Mouse (Mus musculus) spleen, adult 18-20 months (tissue): Measurements from ENCODE around the gene Kcnh4.

Experiments used
- DNase-seq, 2 experiments: peaks; one replicate each; pipeline ENCODE4 v3.0.0; 2022; ENCODE audit warnings: mixed read lengths in 2 of 2

The Kcnh4 gene

GRCm38 (mm10) chr11:100729976-100730375, 29.8 kb downstream of the Kcnh4 start:
- no peak for DNase-seq

- DNase-seq = no peak
Measured at GRCm38 (mm10) chr11:100728601-100729000, 31.1 kb downstream of the Kcnh4 start.

GRCm38 (mm10) chr11:100727201-100727600, 32.5 kb downstream of the Kcnh4 start:
- DNase-seq = no peak

GRCm38 (mm10) chr11:100724919-100725512, 34.7 kb downstream of the Kcnh4 start:
- no peak for DNase-seq

- DNase-seq = no peak
Measured at GRCm38 (mm10) chr11:100722493-100723028, 37.2 kb downstream of the Kcnh4 start.

GRCm38 (mm10) chr11:100721776-100722492, 37.8 kb downstream of the Kcnh4 start:
- no peak for DNase-seq

GRCm38 (mm10) chr11:100721254-100721653, 38.5 kb downstream of the Kcnh4 start:
- DNase-seq = no peak

GRCm38 (mm10) chr11:100720345-100720744, 39.4 kb downstream of the Kcnh4 start:
- no peak for DNase-seq

- DNase-seq = no peak
Measured at GRCm38 (mm10) chr11:100719893-100720292, 39.8 kb downstream of the Kcnh4 start.

- no peak for DNase-seq
Measured at GRCm38 (mm10) chr11:100719312-100719711, 40.4 kb downstream of the Kcnh4 start.

GRCm38 (mm10) chr11:100718866-100719265, 40.9 kb downstream of the Kcnh4 start:
- no peak for DNase-seq

- no peak for DNase-seq
Measured at GRCm38 (mm10) chr11:100718462-100718861, 41.3 kb downstream of the Kcnh4 start.

- DNase-seq = no peak
Measured at GRCm38 (mm10) chr11:100716649-100717048, 43.1 kb downstream of the Kcnh4 start.

- no peak for DNase-seq
Measured at GRCm38 (mm10) chr11:100714948-100715347, 44.8 kb downstream of the Kcnh4 start.

GRCm38 (mm10) chr11:100714534-100714915, 45.2 kb downstream of the Kcnh4 start:
- DNase-seq = peak; percentile 47 to 74

GRCm38 (mm10) chr11:100713735-100714533, 45.8 kb downstream of the Kcnh4 start, which contains the start of gene Hspb9:
Gene Hspb9, plus strand, starts transcription at chr11:100713850.
- peak; percentile 71 to 82 for DNase-seq

GRCm38 (mm10) chr11:100713174-100713573, 46.6 kb downstream of the Kcnh4 start:
- DNase-seq = no peak

- peak; percentile 64 to 77 for DNase-seq
Measured at GRCm38 (mm10) chr11:100711783-100712615, 47.7 kb downstream of the Kcnh4 start, which contains the start of gene Kat2a. Gene Kat2a, minus strand, starts transcription at chr11:100712465.

- DNase-seq = no peak
Measured at GRCm38 (mm10) chr11:100710977-100711376, 48.8 kb downstream of the Kcnh4 start.

- DNase-seq = no peak
Measured at GRCm38 (mm10) chr11:100710528-100710927, 49.2 kb downstream of the Kcnh4 start.

GRCm38 (mm10) chr11:100709201-100709810, 50.4 kb downstream of the Kcnh4 start:
- DNase-seq = no peak
